8 mouse cellular contexts compared by ENCODE assay signal in genomic region chr4:129573430-129573829, GRCm38 (mm10). TPM values are rescaled to one million over a fixed set of nuclear protein-coding genes. Genes with fewer than 3 reads are reported as not detected.
DNase-seq lines count a peak whose midpoint lies in the region; ATAC-seq lines count a peak whose summit lies in the region.

Lck (minus strand) TSS chr4:129573641.

- ATAC-seq in activated CD4-positive, CD25-positive, alpha-beta regulatory T cell, adult 4 months: peak; percentile 61

- peak; percentile 17 for DNase-seq in kidney, postnatal 14 days
- no peak for DNase-seq in kidney, adult 18-20 months
- DNase-seq in induced T-regulatory cell, adult 2 months (ENCODE audit: low read depth): peak; percentile 91
- DNase-seq in spleen, adult 18-20 months: peak; percentile 54 to 57
- no peak for DNase-seq in left cerebral cortex, adult 8-10 months (ENCODE audit: low spot score in 2 of 2)
- DNase-seq in yolk sac, embryonic 10.5 days (ENCODE audit: low spot score): no peak
- DNase-seq in MN1 (ENCODE audit: low spot score): no peak

RNA-seq across cellular contexts. Expression of gene Lck, which starts in this region (rescaled TPM):
- 1,000 to 10,000 TPM; 1,301 to 1,674 TPM for polyA plus RNA-seq in activated CD4-positive, CD25-positive, alpha-beta regulatory T cell, adult 4 months (2017; shearing (Covaris generic))
- total RNA-seq in left cerebral cortex, adult 8-10 months (2022): 1 to 10 TPM; 2.3 to 4.5 (median 3.8) TPM

Comparison
In these comparisons a context has a peak if more than half of its experiments do, and no peak if none do; other contexts are left out.
1. DNase-seq: peak in kidney, postnatal 14 days (single experiment), induced T-regulatory cell, adult 2 months (single experiment) and spleen, adult 18-20 months (2 of 2); none in kidney, adult 18-20 months (single experiment), left cerebral cortex, adult 8-10 months (0 of 2), yolk sac, embryonic 10.5 days (single experiment) and MN1 (single experiment).